Mouse (Mus musculus) liver, embryonic 16.5 days (tissue): Measurements from ENCODE around the gene Smarcd1. TPM values are rescaled to one million over a fixed set of nuclear protein-coding genes. Genes with fewer than 3 reads are reported as not detected.

Experiments used
- ATAC-seq: fragments of 200-750 bp; cut with Nextera tagmentation; 2 replicates; pipeline ENCODE4 v1.8.0; 2017; ENCODE audit warnings: low read depth, mild to moderate bottlenecking, moderate number of reproducible peaks, moderate library complexity
- H3K27ac ChIP-seq: fragments of 300-500 bp; sonication (generic); 2 replicates; pipeline ENCODE4 v1.5.1; 2014; ENCODE audit warnings: mild to moderate bottlenecking, low read length
- H3K27me3 ChIP-seq: fragments of 300-500 bp; sonication (generic); 2 replicates; pipeline ENCODE4 v1.6.1; 2014; ENCODE audit warnings: low read depth, low read length, mixed read lengths; ENCODE audit not compliant: control insufficient read depth, insufficient read depth
- H3K36me3 ChIP-seq: fragments of 300-500 bp; sonication (generic); 2 replicates; pipeline ENCODE4 v1.6.1; 2014; ENCODE audit warnings: mild to moderate bottlenecking; ENCODE audit not compliant: control insufficient read depth, insufficient read depth
- H3K4me1 ChIP-seq: fragments of 300-500 bp; sonication (generic); 2 replicates; pipeline ENCODE4 v1.6.1; 2014; ENCODE audit warnings: low read depth, low read length, mixed read lengths; ENCODE audit not compliant: control insufficient read depth
- H3K4me2 ChIP-seq: fragments of 300-500 bp; sonication (generic); 2 replicates; pipeline ENCODE4 v1.6.1; 2014; ENCODE audit warnings: low read depth, low read length, mixed read lengths
- H3K4me3 ChIP-seq: fragments of 300-500 bp; sonication (generic); 2 replicates; pipeline ENCODE4 v1.5.1; 2014; ENCODE audit warnings: low read depth, mild to moderate bottlenecking, low read length
- H3K9ac ChIP-seq: fragments of 300-500 bp; sonication (generic); 2 replicates; pipeline ENCODE4 v1.6.1; 2014; ENCODE audit warnings: low read depth, low read length
- H3K9me3 ChIP-seq: fragments of 300-500 bp; sonication (generic); replicated peaks from 2 replicates; pipeline ENCODE4 v1.6.1; 2016; ENCODE audit warnings: low read length; ENCODE audit not compliant: control insufficient read depth
- WGBS: fragments of 180-500 bp; shearing (Covaris S2); extraction: QIAGEN DNeasy Blood & Tissue Kit; methylation state at CpG from one replicate; pipeline ENCODE4 v1.1.7; 2014; ENCODE audit not compliant: insufficient replicate concordance; 5-methylcytosine and 5-hydroxymethylcytosine counted together
- polyA plus RNA-seq: library from polyadenylated mRNA; unstranded; fragments of >200 nt; fragmentation: Nextera tagmentation; extraction: Ambion mirVana; gene quantifications from 2 replicates; pipeline ENCODE4 v1.2.1, GENCODE M21; 2015

Smarcd1 gene
- polyA plus RNA-seq, 1 experiment from 2014 or later: 4.5 TPM

DNA sequence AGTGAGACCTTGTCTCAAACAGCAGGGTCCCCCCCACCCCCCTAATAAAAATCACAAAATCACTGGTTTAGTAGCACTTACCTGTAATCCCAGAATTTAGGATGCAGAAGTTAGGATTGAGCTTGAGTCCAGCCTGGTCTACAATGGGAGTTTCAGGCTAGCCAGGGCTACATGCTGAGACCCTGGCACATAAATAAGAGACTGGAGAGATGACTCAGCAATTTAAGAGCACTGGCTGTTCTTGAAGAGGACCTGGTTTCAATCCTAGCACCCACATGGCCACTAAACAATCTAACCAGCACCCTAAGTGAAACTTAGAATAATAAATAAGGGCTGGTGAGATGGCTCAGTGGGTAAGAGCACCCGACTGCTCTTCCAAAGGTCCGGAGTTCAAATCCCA, 29.2 kb downstream of the Smarcd1 start:
- 81% methylated on average over 2 of the region's 2 CpGs for WGBS
- no peak overlapping the region for H3K4me2 ChIP-seq
- H3K27ac ChIP-seq: no peak overlapping the region
- H3K9ac ChIP-seq: no peak overlapping the region
- no peaks in the 10 kb centered on the region for H3K9me3 ChIP-seq
- H3K36me3 ChIP-seq: peaks cover 12% of the 10 kb centered on the region
- no peaks in the 10 kb centered on the region for H3K27me3 ChIP-seq
- peaks cover 6% of the 10 kb centered on the region for H3K4me1 ChIP-seq
- H3K4me3 ChIP-seq: no peak overlapping the region
- ATAC-seq: no peak

DNA sequence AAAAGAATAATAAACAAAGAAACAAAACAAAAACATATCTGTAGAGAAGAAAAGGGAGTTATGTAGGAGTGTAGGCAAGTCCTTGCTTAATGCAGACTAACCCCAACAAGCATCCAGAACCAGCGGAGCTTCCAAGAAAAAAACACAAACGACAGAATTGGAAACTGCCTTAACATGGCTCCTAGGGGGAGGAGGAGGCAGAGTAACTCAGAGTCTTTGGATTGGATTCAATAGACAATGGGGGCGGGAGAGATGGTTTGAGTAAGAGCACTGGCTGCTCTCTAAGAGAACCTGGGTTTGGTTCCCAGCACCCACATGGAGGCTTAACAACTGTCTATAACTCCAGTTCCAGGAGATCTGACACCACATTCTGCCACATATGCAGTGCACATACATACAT, 29.7 kb downstream of the Smarcd1 start:
- no peak for ATAC-seq

DNA sequence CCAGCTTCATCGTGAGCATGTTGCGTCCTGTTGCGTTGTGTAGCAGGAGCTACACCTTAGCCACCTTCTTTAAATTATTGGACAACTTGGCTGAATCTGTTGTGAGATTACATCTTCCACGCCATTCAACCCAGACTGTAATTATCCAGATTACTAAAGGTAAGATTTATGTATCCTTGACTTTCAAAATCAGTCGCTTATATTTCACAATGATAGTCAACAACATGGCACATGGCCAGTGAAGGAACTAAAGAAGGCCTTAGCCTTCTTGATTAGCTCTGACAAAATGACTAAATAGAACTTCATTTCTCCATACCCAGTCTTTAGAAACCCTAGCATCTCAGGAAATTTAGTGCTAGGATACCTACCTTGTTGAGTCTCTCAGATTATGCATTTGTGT, 31.3 kb downstream of the Smarcd1 start:
- H3K36me3 ChIP-seq: peaks cover 10% of the 10 kb centered on the region
- no peak for ATAC-seq
- no peak overlapping the region for H3K9ac ChIP-seq
- H3K4me2 ChIP-seq: no peak overlapping the region
- 75% methylated on average over 5 of the region's 5 CpGs for WGBS
- H3K4me1 ChIP-seq: no peaks in the 10 kb centered on the region
- H3K27ac ChIP-seq: no peak overlapping the region
- no peaks in the 10 kb centered on the region for H3K9me3 ChIP-seq
- no peak overlapping the region for H3K4me3 ChIP-seq
- H3K27me3 ChIP-seq: no peaks in the 10 kb centered on the region

More for the DNA sequence above, 29.7 kb downstream of the Smarcd1 start:
- Histone ChIP-seq H3K27me3 (no peaks in the 10 kb centered on the region), H3K9me3 (no peaks in the 10 kb centered on the region), H3K27ac (no peak overlapping the region), H3K36me3 (peaks cover 12% of the 10 kb centered on the region), H3K4me2 (no peak overlapping the region), H3K4me1 (peaks cover 1% of the 10 kb centered on the region), H3K9ac (no peak overlapping the region), H3K4me3 (no peak overlapping the region)
- WGBS: 74% methylated on average over 3 of the region's 3 CpGs

DNA sequence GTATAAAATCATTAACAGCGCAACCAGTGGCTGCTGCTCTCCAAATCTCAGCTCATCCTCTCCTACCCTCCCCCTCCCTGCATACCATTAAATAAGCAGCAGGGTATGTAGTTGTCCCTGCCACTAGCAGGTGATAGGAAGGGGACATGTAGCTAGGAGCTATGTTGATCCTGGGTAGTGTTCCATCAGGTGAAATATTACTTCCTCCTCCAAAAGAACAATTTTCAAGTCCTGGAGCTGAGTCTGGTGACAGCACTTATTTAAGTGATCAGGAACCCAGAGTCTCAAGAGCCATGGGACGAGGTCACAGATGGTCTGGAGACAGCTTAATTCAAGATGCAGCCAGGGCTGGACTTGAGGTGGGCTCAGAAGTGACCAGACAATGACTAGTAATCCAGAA, 33.7 kb downstream of the Smarcd1 start:
- Histone ChIP-seq H3K9me3 (no peaks in the 10 kb centered on the region), H3K4me2 (no peak overlapping the region), H3K27ac (no peak overlapping the region), H3K4me1 (no peaks in the 10 kb centered on the region), H3K27me3 (no peaks in the 10 kb centered on the region), H3K36me3 (no peaks in the 10 kb centered on the region), H3K4me3 (no peak overlapping the region), H3K9ac (no peak overlapping the region)
- no peak for ATAC-seq
- 69% methylated on average over 2 of the region's 2 CpGs for WGBS

DNA sequence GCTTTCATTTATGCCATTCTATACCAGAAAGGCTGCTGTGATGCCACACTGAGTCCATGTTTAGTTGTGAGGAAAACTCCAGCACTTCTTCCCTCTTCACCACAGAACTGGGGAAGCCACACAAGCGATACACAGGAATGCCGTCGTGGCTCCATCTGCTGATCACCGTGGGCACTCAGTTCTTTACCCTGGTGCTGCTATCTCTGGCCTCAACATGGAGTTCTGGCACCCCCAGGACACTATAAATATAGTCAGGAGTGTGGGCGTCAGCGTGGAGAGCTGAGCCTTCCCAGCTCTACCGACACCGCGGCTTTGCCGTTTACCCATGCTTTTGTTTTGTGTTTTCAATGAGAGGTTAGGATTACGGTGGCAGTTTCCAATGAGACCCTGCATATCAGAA, 34.7 kb downstream of the Smarcd1 start:
- Histone ChIP-seq H3K27ac (no peak overlapping the region), H3K27me3 (no peaks in the 10 kb centered on the region), H3K9me3 (no peaks in the 10 kb centered on the region), H3K4me1 (no peaks in the 10 kb centered on the region), H3K4me2 (no peak overlapping the region), H3K36me3 (no peaks in the 10 kb centered on the region), H3K4me3 (no peak overlapping the region), H3K9ac (no peak overlapping the region)
- ATAC-seq: no peak
- WGBS: 76% methylated on average over 11 of the region's 11 CpGs

DNA sequence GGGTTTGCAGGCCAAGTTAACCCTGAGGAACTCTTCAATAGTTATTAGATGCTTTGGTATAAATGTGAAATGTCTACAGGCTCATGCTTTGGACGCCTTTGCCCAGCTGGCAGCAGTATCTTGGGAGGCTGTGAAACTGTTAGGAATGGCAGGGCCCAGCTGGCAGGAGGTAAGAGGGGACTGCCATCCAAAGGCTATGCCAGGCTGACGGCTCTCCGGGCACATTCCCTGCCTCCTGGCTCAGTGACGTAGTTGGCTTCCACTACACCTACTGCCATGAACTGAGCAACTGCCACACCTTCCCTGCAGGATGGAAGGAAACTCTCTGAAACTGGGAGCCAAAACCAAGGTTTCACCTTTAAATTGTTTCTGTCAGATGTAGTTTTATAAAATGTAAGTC, 38.3 kb downstream of the Smarcd1 start:
- ATAC-seq: no peak
- no peaks in the 10 kb centered on the region for H3K4me1 ChIP-seq
- no peak overlapping the region for H3K9ac ChIP-seq
- no peak overlapping the region for H3K4me2 ChIP-seq
- H3K4me3 ChIP-seq: no peak overlapping the region
- WGBS: 71% methylated on average over 4 of the region's 4 CpGs
- no peaks in the 10 kb centered on the region for H3K36me3 ChIP-seq
- H3K9me3 ChIP-seq: no peaks in the 10 kb centered on the region
- no peaks in the 10 kb centered on the region for H3K27me3 ChIP-seq
- H3K27ac ChIP-seq: no peak overlapping the region

DNA sequence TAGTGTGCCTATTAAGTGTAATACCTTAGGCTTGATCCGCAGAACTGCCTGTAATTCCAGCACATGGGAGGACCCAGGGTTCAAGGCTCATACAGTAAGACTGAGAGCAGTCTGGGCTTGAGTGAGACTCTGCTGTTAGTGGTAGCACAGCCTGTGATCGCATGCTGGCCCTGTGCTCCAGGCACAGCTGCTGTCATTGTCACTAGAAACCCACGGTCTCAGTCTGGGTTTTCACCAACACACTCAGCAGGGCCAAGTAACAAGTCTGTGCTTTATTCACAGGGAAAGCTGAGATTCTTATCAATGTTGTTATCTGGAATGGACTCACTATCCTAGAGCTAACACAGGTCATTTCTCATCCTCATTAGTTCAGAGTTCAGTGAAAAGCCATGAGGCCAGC, 52.3 kb downstream of the Smarcd1 start:
- H3K27me3 ChIP-seq: no peaks in the 10 kb centered on the region
- H3K36me3 ChIP-seq: no peaks in the 10 kb centered on the region
- no peak for ATAC-seq
- no peak overlapping the region for H3K27ac ChIP-seq
- H3K9me3 ChIP-seq: no peaks in the 10 kb centered on the region
- no peak overlapping the region for H3K4me3 ChIP-seq
- no peak overlapping the region for H3K4me2 ChIP-seq
- H3K4me1 ChIP-seq: no peaks in the 10 kb centered on the region
- whole genome bisulfite sequencing: 60% methylated on average over 3 of the region's 3 CpGs
- H3K9ac ChIP-seq: no peak overlapping the region

Other genes starting within 250 kb of the Smarcd1 start
- 0.57 and 0.92 TPM in 2 replicates for gene Nckap5l, start 244.4 kb upstream of the Smarcd1 start, polyA plus RNA-seq
- gene Bcdin3d, start 227.4 kb upstream of the Smarcd1 start, polyA plus RNA-seq: 4.7 and 5.0 TPM in 2 replicates
- gene Faim2, start 174.0 kb upstream of the Smarcd1 start, polyA plus RNA-seq: 0.02 TPM in 1 of 2 replicates, not detected in the other
- not detected in 2 replicates for gene Aqp2, start 123.1 kb upstream of the Smarcd1 start, polyA plus RNA-seq
- 0.07 TPM in 1 of 2 replicates, not detected in the other for gene Aqp5, start 111.3 kb upstream of the Smarcd1 start, polyA plus RNA-seq
- not detected in 2 replicates for gene Aqp6, start 100.7 kb upstream of the Smarcd1 start, polyA plus RNA-seq
- 63.1 and 68.1 TPM in 2 replicates for gene Racgap1, start 50.5 kb upstream of the Smarcd1 start, polyA plus RNA-seq
- 0.14 and 0.30 TPM in 2 replicates for gene Asic1, start 31.8 kb upstream of the Smarcd1 start, polyA plus RNA-seq
- not detected in 2 replicates for gene Gm17349, start 3.4 kb downstream of the Smarcd1 start, polyA plus RNA-seq
- 36.3 and 42.2 TPM in 2 replicates for gene Gpd1, start 15.4 kb downstream of the Smarcd1 start, polyA plus RNA-seq
- gene Cox14, start 23.5 kb downstream of the Smarcd1 start, polyA plus RNA-seq: 71.0 and 77.1 TPM in 2 replicates
- 6.9 and 8.5 TPM in 2 replicates for gene Cers5, start 70.8 kb downstream of the Smarcd1 start, polyA plus RNA-seq
- gene Lima1, start 173.3 kb downstream of the Smarcd1 start, polyA plus RNA-seq: 12.2 and 14.2 TPM in 2 replicates